Mouse (Mus musculus) kidney, adult 2 months (tissue): ENCODE results near the gene Pxn. TPM values are rescaled to one million over a fixed set of nuclear protein-coding genes. Genes with fewer than 3 reads are reported as not detected.

Source experiments
- DNase-seq: peaks from one replicate; pipeline ENCODE4 v3.0.0; 2021
- H3K27ac ChIP-seq: fragments of 200-500 bp; 2 replicates; pipeline ENCODE4 v1.5.1; 2012; ENCODE audit warnings: low read depth, low read length, control low read depth, inconsistent platforms; ENCODE audit not compliant: insufficient read depth
- H3K27me3 ChIP-seq: fragments of 200-500 bp; replicated peaks from 2 replicates; pipeline ENCODE4 v1.6.1; 2012; ENCODE audit warnings: mild to moderate bottlenecking, moderate library complexity, low read length, inconsistent platforms; ENCODE audit not compliant: control insufficient read depth, insufficient read depth
- H3K36me3 ChIP-seq: fragments of 200-500 bp; 2 replicates; pipeline ENCODE4 v1.6.1; 2012; ENCODE audit warnings: mild to moderate bottlenecking, moderate library complexity, low read length, inconsistent platforms; ENCODE audit not compliant: control insufficient read depth, insufficient read depth
- H3K4me1 ChIP-seq: fragments of 200-500 bp; 2 replicates; pipeline ENCODE4 v1.6.1; 2011; ENCODE audit warnings: low read length; ENCODE audit not compliant: control insufficient read depth, insufficient read depth
- H3K4me3 ChIP-seq: fragments of 200-500 bp; 2 replicates; pipeline ENCODE4 v1.5.1; 2011; ENCODE audit warnings: mild to moderate bottlenecking, low read depth, low read length, control low read depth; ENCODE audit not compliant: insufficient read depth
- CTCF ChIP-seq: fragments of 200-500 bp; conservative IDR thresholded peaks from 2 replicates; pipeline ENCODE4 v1.5.1; 2011; ENCODE audit warnings: low read depth, mild to moderate bottlenecking, control low read depth, low read length, moderate library complexity, mixed read lengths; ENCODE audit not compliant: insufficient read depth, insufficient read length
- POLR2A ChIP-seq: fragments of 200-500 bp; IDR thresholded peaks from one replicate; pipeline ENCODE4 v1.6.1; 2011; ENCODE audit warnings: low read depth, low read length, control low read depth
- WGBS: fragments of 180-500 bp; shearing (Covaris S2); methylation state at CpG from one replicate; pipeline ENCODE4 v1.1.7; 2018; 5-methylcytosine and 5-hydroxymethylcytosine counted together
- polyA plus RNA-seq: library from polyadenylated mRNA; depleted of rRNA; stranded (reverse); fragments of >200 nt; gene quantifications from 2 replicates; pipeline ENCODE4 v1.2.3, GENCODE M21; 2012

Pxn gene
- polyA plus RNA-seq, 1 experiment: 101 TPM

- Histone ChIP-seq H3K4me1 (no peaks in the 10 kb centered on the region), H3K27ac (no peak overlapping the region), H3K27me3 (no peaks in the 10 kb centered on the region), H3K36me3 (peaks cover 6% of the 10 kb centered on the region; the same call in 1 of the 2 replicates), H3K4me3 (no peak overlapping the region)
- 77% methylated on average over 11 of the region's 11 CpGs for WGBS
- TF ChIP-seq POLR2A (no peak), CTCF (no peak)
- no peak for DNase-seq
Measured at GRCm38 (mm10) chr5:115550482-115551005, 44.1 kb downstream of the Pxn start.

GRCm38 (mm10) chr5:115551386-115551785, 44.9 kb downstream of the Pxn start:
- H3K36me3 ChIP-seq: peaks cover 6% of the 10 kb centered on the region; the same call in 1 of the 2 replicates

GRCm38 (mm10) chr5:115551799-115552198, 45.3 kb downstream of the Pxn start:
- WGBS: 89% methylated on average over 13 of the region's 13 CpGs
- H3K4me1 ChIP-seq: no peaks in the 10 kb centered on the region; the same call in 1 of the 2 replicates
- no peak overlapping the region for H3K4me3 ChIP-seq
- no peaks in the 10 kb centered on the region for H3K27me3 ChIP-seq
- TF ChIP-seq POLR2A (no peak), CTCF (no peak)
- peaks cover 4% of the 10 kb centered on the region; the same call in 1 of the 2 replicates for H3K36me3 ChIP-seq
- no peak for DNase-seq
- no peak overlapping the region for H3K27ac ChIP-seq

More at GRCm38 (mm10) chr5:115551386-115551785, 44.9 kb downstream of the Pxn start:
- 86% methylated on average over 12 of the region's 12 CpGs for WGBS
- H3K27ac ChIP-seq: no peak overlapping the region
- DNase-seq: no peak
- H3K27me3 ChIP-seq: no peaks in the 10 kb centered on the region
- no peak overlapping the region for H3K4me3 ChIP-seq
- H3K4me1 ChIP-seq: no peaks in the 10 kb centered on the region; the same call in 1 of the 2 replicates
- TF ChIP-seq CTCF: no peak
- TF ChIP-seq POLR2A: no peak

- whole genome bisulfite sequencing: 59% methylated on average over 33 of the region's 33 CpGs
- H3K27ac ChIP-seq: no peak overlapping the region
- no peak for DNase-seq
- H3K36me3 ChIP-seq: peaks cover 2% of the 10 kb centered on the region; the same call in 1 of the 2 replicates
- no peak for TF ChIP-seq CTCF
- no peak for TF ChIP-seq POLR2A
- no peaks in the 10 kb centered on the region for H3K27me3 ChIP-seq
- no peak overlapping the region for H3K4me3 ChIP-seq
- H3K4me1 ChIP-seq: no peaks in the 10 kb centered on the region; the same call in 1 of the 2 replicates
Measured at GRCm38 (mm10) chr5:115553801-115554420, 47.4 kb downstream of the Pxn start.

- Histone ChIP-seq H3K4me1 (no peaks in the 10 kb centered on the region; the same call in 1 of the 2 replicates), H3K27ac (no peak overlapping the region), H3K4me3 (no peak overlapping the region), H3K27me3 (no peaks in the 10 kb centered on the region), H3K36me3 (peaks cover 2% of the 10 kb centered on the region; the same call in 1 of the 2 replicates)
- no peak for TF ChIP-seq POLR2A
- TF ChIP-seq CTCF: no peak
- WGBS: 70% methylated on average over 18 of the region's 18 CpGs
- peak; percentile 59 for DNase-seq
Measured at GRCm38 (mm10) chr5:115554536-115555291, 48.2 kb downstream of the Pxn start.

- 14% methylated on average over 8 of the region's 8 CpGs for WGBS
- H3K4me3 ChIP-seq: no peak overlapping the region
- no peaks in the 10 kb centered on the region; the same call in 1 of the 2 replicates for H3K4me1 ChIP-seq
- H3K27me3 ChIP-seq: no peaks in the 10 kb centered on the region
- peak; percentile 92 for TF ChIP-seq CTCF
- no peak for TF ChIP-seq POLR2A
- H3K36me3 ChIP-seq: peaks cover 2% of the 10 kb centered on the region; the same call in 1 of the 2 replicates
- no peak overlapping the region for H3K27ac ChIP-seq
- DNase-seq: peak; percentile 86
Measured at GRCm38 (mm10) chr5:115556217-115556616, 49.7 kb downstream of the Pxn start.

- DNase-seq: no peak
- H3K4me3 ChIP-seq: no peak overlapping the region
- no peaks in the 10 kb centered on the region for H3K27me3 ChIP-seq
- H3K4me1 ChIP-seq: no peaks in the 10 kb centered on the region; the same call in 1 of the 2 replicates
- peaks cover 2% of the 10 kb centered on the region; the same call in 1 of the 2 replicates for H3K36me3 ChIP-seq
- no peak overlapping the region for H3K27ac ChIP-seq
- TF ChIP-seq POLR2A (no peak), CTCF (no peak)
- WGBS: 88% methylated on average over 14 of the region's 14 CpGs
Measured at GRCm38 (mm10) chr5:115558182-115558794, 51.8 kb downstream of the Pxn start.
